Mouse (Mus musculus): ENCODE data around the gene Mnx1.
"Not testable (repeated sequence)": the region's sequence is repeated elsewhere in the genome, so short reads cannot be mapped to it uniquely, and the experiment has no call there.

Gene Mnx1

GRCm38 (mm10) chr5:29468351-29469065 lies 9.8 kb downstream of the Mnx1 start:
- DNase-seq, result no peak

GRCm38 (mm10) chr5:29467489-29468350 lies 10.6 kb downstream of the Mnx1 start:
- no peak for DNase-seq

GRCm38 (mm10) chr5:29462943-29463686 lies 15.2 kb downstream of the Mnx1 start:
- DNase-seq, result no peak

- peak; percentile 84 for DNase-seq
Observed at GRCm38 (mm10) chr5:29456895-29457656, 21.2 kb downstream of the Mnx1 start.

GRCm38 (mm10) chr5:29452352-29452751 lies 25.9 kb downstream of the Mnx1 start:
- DNase-seq, result peak; percentile 78

DNA sequence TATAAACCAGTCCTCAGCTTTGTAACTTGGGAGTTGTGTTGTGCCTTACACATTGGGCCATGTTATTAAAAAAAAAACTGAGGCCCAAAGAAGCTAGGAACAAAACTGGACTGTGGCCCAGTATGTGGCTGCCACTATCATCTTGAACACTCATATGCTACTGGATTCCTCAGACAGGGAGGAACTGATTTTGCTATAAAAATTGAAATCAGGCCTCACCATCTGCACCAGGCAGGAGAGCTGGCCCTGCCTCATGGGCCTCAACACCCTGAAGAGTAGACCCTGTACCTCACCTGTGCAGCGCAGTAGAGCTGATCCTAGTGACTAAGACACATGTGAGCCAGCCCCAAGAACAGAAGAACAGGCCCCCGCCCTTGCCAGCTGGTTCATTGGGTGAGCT lies 33.0 kb downstream of the Mnx1 start:
- DNase-seq, result no peak

- DNase-seq, result peak; percentile 58
Observed at GRCm38 (mm10) chr5:29436728-29437127, 41.5 kb downstream of the Mnx1 start.

GRCm38 (mm10) chr5:29435491-29435890 lies 42.8 kb downstream of the Mnx1 start:
- DNase-seq, result peak; percentile 65

DNA sequence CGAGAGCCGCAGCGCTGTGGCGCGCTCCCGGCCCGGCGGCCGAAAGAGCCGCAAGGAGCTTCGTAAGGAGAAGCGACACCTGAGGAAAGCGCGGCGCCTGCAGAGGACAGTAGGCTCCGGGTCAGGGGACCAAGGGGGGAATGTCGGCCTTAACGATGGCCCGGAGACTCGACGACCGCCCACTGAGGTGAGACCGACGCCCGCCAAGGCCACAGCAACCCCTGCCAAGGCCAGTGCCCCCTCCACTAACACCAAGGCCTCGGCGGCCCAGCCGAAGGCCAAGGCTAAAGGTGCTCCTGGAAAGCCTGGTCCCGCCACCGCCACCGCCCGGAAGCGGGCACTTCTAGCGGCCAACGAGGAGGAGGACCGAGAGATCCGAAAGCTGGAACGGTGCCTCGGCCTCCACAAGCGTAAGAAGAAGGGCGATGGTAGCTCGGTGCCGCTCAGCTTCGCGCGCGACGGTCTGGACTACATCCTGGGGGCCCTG lies 43.4 kb downstream of the Mnx1 start:
- peak; percentile 93 for DNase-seq

DNA sequence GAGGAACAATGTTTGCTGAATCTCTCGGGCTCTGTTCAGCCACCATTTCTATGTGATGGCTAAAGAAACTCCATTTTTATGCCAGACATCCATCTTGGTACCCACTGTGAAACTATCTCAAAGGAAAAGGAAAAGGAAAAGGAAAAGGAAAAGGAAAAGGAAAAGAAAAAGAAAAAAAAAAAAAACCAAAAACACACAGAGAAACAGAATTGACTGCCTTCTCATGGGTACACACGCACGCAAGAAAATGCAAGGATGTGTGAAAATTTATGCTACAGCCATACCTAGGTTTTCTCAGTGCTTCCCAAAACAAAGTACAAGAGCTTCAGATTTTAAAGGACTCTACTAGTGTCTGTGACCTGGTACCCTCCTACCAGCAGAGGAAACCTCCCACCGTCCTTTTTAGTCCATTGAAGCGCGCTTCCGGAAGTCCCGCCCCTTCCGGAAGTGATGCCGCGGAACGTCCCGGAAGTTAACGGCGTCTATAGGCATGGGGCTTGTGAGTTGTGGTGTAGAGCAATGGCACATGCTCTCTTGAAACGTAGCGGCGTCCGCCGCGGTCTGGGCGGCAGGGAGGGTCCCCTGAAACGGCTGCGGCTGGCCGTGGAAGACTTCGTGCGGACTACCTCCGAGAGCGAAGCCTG lies 43.9 kb downstream of the Mnx1 start, which contains the start of gene Nom1:
Gene Nom1 (plus strand): TSS at position 437 of the 644 bp plus-strand sequence.
- DNase-seq, result peak; percentile 99

- DNase-seq, result not testable (repeated sequence)
Observed at GRCm38 (mm10) chr5:29423330-29423729, 54.9 kb downstream of the Mnx1 start.
